Mouse (Mus musculus) megakaryocyte-erythroid progenitor cell, adult 5 weeks (primary cell): ENCODE results near the gene Lonp1. TPM values are rescaled to one million over a fixed set of nuclear protein-coding genes. Genes with fewer than 3 reads are reported as not detected.

ENCODE experiments used
- polyA plus RNA-seq: library from polyadenylated mRNA; stranded (reverse); fragments of >175 nt; gene quantifications from 2 replicates; pipeline ENCODE4 v1.2.3, GENCODE M21; 2012

The Lonp1 gene
- 83.3 and 99.4 TPM in 2 replicates for polyA plus RNA-seq

DNA sequence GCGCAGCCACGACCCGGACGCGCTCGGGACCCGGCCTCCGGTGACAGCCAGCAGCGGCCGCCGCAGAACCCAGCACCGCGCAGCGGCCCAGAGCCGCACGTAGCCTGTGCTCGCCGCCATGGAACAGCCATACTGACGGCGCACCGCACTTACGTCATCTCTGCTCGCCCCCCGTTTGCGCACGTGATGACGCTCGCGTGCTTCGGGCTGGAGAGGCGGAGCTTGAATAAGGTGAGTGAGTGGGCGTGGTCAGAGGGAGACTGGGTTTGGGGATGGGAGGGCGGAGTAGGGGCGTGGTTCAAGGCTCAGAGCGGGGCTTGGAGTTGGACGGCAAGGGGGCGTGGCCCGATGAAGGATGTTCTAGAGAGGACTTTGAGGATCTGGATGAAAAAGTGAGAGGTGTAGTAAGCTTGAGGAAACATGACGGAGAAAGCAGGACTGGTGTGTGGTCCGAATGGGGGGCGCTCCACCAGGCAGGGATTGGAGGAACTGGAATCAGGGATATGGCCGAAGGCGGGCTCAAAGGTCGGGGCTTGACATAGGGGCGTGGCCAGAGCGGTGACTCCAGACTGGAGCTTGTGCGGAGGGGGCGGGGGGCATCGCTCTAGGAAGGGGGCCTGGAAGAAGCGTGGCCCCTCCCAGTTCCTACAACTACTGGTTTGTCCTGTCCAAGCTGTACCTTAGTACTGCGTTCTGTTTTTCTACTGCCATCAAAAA is at the start of gene Lonp1:
Lonp1 (minus strand) TSS at position 134 of the 717 bp plus-strand sequence.

DNA sequence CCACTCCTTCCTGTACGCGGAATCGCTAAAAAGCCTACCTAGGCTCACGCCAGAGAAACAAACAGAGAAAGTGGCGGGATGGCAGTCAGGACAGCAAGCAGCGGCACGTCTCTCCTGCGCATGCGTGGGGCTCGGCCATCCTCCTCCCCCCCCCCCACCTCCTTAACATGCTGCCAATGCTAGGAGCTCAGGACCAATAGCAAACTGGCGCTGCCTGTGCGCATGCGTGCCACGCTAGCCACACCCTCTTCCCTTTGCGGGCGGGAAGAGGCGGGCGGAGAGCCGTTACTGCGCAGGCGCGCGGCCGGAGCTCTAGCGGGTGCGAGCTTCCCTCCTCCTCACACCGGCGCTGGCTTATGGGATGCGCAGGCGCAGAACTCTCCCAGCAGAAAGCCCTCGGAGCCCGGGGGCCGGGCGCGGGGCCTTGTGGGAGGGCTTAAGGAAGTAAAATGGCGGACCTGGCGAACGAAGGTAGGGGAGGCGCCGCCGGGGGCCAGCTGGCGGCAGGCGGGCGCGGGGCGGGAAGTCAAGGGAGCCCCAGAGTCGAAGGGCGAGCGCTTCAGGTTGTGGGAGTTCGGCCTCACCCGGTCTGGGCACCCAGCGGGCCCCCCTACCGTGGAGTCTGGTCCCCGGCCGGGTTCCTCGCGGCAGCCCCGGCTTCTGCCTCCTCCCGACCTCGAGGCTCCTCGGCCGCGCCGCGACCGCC is 46.4 kb upstream of the Lonp1 start, which contains the start of gene Ranbp3:
Ranbp3 (plus strand) TSS at position 354 of the 706 bp plus-strand sequence.

DNA sequence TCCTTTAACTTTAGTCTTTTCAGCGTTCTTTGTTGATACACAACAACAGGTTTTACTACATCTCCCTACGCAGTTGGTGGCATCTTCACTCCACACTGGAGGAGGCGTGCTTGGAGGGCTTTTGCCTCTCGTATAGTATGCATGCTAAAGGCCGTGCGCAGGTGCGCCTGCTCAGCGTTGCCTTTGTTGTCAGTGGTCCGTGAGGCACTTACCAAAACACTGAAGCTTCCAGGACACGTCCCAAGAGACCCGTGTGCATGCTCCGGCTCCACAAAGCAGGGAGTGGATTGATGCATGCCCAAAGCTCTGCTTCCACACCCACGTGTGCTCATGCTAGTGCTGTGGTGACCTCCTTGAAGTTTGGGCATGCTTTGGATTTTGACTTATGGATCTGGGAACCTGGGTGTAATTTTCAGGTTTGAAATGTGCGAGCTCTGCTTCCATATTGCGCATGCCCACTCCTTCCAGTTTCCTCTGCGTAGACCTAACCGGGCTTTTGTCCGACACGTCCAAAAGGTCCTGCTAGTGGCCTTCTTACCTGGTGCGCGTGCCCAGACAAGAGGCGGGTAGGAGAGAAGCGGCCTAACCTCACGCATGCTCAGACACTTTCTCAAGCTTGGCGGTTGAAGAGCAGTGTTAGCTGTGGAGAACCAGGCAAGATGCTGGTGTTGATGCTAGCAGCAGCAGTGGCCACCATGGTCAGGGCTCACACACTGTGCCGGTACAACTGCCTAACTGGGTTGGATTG is 1.0 kb upstream of the Lonp1 start, which contains the start of gene Catsperd:
Catsperd (plus strand) TSS at position 614 of the 748 bp plus-strand sequence.

DNA sequence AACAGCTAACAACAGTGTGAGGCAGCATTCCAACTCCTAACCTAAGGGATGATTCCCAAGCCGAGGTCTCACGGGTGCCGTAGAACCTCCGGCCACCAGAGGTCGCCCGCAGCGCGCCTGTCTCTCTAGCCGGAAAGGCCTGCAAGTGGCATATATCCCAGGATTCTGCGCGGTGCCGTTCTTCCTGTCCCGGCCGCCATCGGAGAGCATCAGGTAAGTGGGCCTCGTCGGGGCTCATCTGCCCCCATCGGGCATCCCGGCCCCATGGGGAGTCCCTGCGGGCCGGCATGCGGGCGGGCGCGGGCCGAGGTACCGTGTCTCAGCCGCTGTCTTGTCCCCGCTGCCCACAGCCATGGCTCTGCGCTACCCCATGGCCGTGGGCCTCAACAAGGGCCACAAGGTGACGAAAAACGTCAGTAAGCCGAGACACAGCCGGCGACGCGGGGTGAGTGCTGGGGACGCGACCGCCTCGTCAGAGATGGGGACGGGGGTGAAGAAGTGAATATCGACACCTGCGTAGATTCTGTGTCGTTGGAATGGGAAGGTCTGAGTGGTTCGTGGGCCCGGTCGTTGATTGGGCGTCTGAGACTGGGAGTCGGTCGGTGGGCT is 13.3 kb downstream of the Lonp1 start, which contains the start of gene Rpl36:
Rpl36 (plus strand) TSS at position 181 of the 609 bp plus-strand sequence.

DNA sequence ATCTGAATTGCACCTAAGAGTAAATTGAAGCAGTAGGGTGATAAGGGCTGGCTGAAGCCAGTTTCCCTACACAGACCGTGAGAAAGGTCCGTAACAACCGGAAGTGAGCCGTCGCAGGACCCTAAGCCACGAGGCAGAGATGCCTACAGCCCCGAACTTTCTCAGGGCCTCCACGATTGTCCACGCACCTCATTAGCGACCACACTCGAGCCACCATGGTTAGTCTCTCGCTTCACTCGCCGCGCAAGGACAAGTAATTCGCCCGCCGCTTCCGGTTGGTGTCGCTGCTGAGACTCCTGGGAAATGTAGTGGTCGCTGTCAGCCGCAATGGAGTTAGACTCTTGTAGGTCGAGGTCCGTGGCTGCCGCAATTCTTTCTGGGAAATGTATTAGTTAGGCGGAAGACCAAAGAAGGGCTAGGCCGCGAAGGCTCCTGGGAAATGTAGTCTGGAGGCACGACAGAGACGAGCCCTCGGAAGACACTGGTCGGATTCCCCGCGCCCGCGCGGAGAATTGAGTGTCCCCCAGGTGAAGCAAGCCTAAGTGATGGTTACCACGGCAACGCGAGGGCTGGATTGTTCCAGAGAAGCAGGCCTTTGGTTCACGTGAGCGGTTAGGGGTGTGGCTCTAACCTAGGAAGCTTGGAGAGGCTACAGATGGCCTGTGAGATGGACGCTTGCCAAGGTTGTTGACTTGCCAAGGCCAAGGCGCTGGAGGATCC is 17.1 kb downstream of the Lonp1 start, which contains the start of gene 2410015M20Rik:
2410015M20Rik (minus strand) TSS at position 320 of the 720 bp plus-strand sequence.

DNA sequence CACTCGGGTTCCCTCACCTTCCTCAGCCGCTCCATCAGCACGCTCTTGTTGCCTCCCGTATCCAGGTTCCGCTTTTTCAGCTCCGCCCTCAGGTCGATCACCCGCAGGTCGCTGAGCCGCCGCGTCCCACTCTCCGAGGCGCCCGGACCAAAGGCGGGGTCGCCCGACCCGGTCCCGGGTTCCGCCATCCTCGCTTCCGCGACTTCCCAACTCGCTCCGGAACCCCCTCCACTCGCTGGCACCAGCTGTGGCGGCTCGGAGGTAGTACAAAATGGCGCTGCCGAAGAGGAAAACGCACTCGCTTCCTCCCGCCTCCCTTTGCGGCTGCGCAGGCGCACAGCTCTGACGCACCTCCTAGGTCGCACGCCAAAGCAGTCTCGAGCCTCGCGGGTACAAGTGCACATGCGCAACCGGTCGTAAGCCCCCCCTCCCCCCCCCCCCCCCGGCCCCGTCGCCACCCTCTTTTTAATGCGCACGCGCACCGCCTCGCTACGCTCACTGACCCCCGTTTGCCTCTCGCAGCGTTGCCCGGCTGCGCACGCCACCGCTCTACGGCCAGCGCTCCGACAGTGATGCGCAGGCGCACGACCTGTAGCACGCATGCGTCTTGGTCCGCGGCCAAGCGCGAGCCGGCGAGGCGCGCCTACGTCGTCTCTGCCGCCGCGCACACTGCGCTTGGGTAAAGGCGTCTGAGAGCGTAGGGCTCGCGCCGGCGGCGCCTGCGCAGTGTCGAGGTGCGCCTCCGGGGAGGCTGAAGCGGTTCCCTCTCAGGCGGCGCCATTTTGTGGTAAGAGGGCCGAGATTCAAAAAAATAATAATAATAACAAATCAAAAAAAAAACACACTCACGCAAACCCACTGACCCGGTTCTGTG is 42.2 kb downstream of the Lonp1 start, which contains the start of the genes Safb2 and Safb:
Safb2 (minus strand) TSS at position 329 of the 874 bp plus-strand sequence.
Safb (plus strand) TSS at position 569 of the 874 bp plus-strand sequence.

Other genes with a start within 250 kb of the Lonp1 start
- 146 and 239 TPM in 2 replicates for gene Ptprs, start 150.4 kb downstream of the Lonp1 start, polyA plus RNA-seq
- not detected in 2 replicates for gene Znrf4, start 114.5 kb downstream of the Lonp1 start, polyA plus RNA-seq
- 0.79 and 1.2 TPM in 2 replicates for gene Gm20219, start 72.5 kb downstream of the Lonp1 start, polyA plus RNA-seq
- gene Safb2, start 42.3 kb downstream of the Lonp1 start, polyA plus RNA-seq: 222 and 401 TPM in 2 replicates
- 122 and 190 TPM in 2 replicates for gene Safb, start 42.1 kb downstream of the Lonp1 start, polyA plus RNA-seq
- 289 and 328 TPM in 2 replicates for gene 2410015M20Rik, start 17.1 kb downstream of the Lonp1 start, polyA plus RNA-seq
- 8,768 and 8,813 TPM in 2 replicates for gene Rpl36, start 13.5 kb downstream of the Lonp1 start, polyA plus RNA-seq
- 0.08 and 0.35 TPM in 2 replicates for gene Catsperd, start 1.3 kb upstream of the Lonp1 start, polyA plus RNA-seq
- gene Ranbp3, start 46.4 kb upstream of the Lonp1 start, polyA plus RNA-seq: 104 and 107 TPM in 2 replicates
- gene Ndufa11, start 90.9 kb upstream of the Lonp1 start, polyA plus RNA-seq: 280 and 302 TPM in 2 replicates
- gene Vmac, start 91.1 kb upstream of the Lonp1 start, polyA plus RNA-seq: 15.8 and 18.8 TPM in 2 replicates
- 3.7 and 4.5 TPM in 2 replicates for gene Nrtn, start 130.6 kb upstream of the Lonp1 start, polyA plus RNA-seq
- gene Dus3l, start 137.9 kb upstream of the Lonp1 start, polyA plus RNA-seq: 83.8 and 107 TPM in 2 replicates
- 14.2 and 18.3 TPM in 2 replicates for gene Prr22, start 143.4 kb upstream of the Lonp1 start, polyA plus RNA-seq
- 36.0 and 39.0 TPM in 2 replicates for gene Rfx2, start 204.1 kb upstream of the Lonp1 start, polyA plus RNA-seq
- gene Acsbg2, start 247.6 kb upstream of the Lonp1 start, polyA plus RNA-seq: not detected in 2 replicates
- gene 1700061G19Rik, start 248.6 kb upstream of the Lonp1 start, polyA plus RNA-seq: 0.03 TPM in 1 of 2 replicates, not detected in the other